Mouse (Mus musculus) kidney, adult 2 months (tissue): Measurements from ENCODE around the gene Mdga2. TPM values are rescaled to one million over a fixed set of nuclear protein-coding genes. Genes with fewer than 3 reads are reported as not detected.

ENCODE experiments used
- DNase-seq: peaks from one replicate; pipeline ENCODE4 v3.0.0; 2021
- H3K27ac ChIP-seq: fragments of 200-500 bp; 2 replicates; pipeline ENCODE4 v1.5.1; 2012; ENCODE audit warnings: low read depth, low read length, control low read depth, inconsistent platforms; ENCODE audit not compliant: insufficient read depth
- H3K27me3 ChIP-seq: fragments of 200-500 bp; replicated peaks from 2 replicates; pipeline ENCODE4 v1.6.1; 2012; ENCODE audit warnings: mild to moderate bottlenecking, moderate library complexity, low read length, inconsistent platforms; ENCODE audit not compliant: control insufficient read depth, insufficient read depth
- H3K36me3 ChIP-seq: fragments of 200-500 bp; 2 replicates; pipeline ENCODE4 v1.6.1; 2012; ENCODE audit warnings: mild to moderate bottlenecking, moderate library complexity, low read length, inconsistent platforms; ENCODE audit not compliant: control insufficient read depth, insufficient read depth
- H3K4me1 ChIP-seq: fragments of 200-500 bp; 2 replicates; pipeline ENCODE4 v1.6.1; 2011; ENCODE audit warnings: low read length; ENCODE audit not compliant: control insufficient read depth, insufficient read depth
- H3K4me3 ChIP-seq: fragments of 200-500 bp; 2 replicates; pipeline ENCODE4 v1.5.1; 2011; ENCODE audit warnings: mild to moderate bottlenecking, low read depth, low read length, control low read depth; ENCODE audit not compliant: insufficient read depth
- CTCF ChIP-seq: fragments of 200-500 bp; conservative IDR thresholded peaks from 2 replicates; pipeline ENCODE4 v1.5.1; 2011; ENCODE audit warnings: low read depth, mild to moderate bottlenecking, control low read depth, low read length, moderate library complexity, mixed read lengths; ENCODE audit not compliant: insufficient read depth, insufficient read length
- POLR2A ChIP-seq: fragments of 200-500 bp; IDR thresholded peaks from one replicate; pipeline ENCODE4 v1.6.1; 2011; ENCODE audit warnings: low read depth, low read length, control low read depth
- WGBS: fragments of 180-500 bp; shearing (Covaris S2); methylation state at CpG from one replicate; pipeline ENCODE4 v1.1.7; 2018; 5-methylcytosine and 5-hydroxymethylcytosine counted together
- polyA plus RNA-seq: library from polyadenylated mRNA; depleted of rRNA; stranded (reverse); fragments of >200 nt; gene quantifications from 2 replicates; pipeline ENCODE4 v1.2.3, GENCODE M21; 2012

Mdga2 gene
- polyA plus RNA-seq, 1 experiment = 0.17 TPM

DNA sequence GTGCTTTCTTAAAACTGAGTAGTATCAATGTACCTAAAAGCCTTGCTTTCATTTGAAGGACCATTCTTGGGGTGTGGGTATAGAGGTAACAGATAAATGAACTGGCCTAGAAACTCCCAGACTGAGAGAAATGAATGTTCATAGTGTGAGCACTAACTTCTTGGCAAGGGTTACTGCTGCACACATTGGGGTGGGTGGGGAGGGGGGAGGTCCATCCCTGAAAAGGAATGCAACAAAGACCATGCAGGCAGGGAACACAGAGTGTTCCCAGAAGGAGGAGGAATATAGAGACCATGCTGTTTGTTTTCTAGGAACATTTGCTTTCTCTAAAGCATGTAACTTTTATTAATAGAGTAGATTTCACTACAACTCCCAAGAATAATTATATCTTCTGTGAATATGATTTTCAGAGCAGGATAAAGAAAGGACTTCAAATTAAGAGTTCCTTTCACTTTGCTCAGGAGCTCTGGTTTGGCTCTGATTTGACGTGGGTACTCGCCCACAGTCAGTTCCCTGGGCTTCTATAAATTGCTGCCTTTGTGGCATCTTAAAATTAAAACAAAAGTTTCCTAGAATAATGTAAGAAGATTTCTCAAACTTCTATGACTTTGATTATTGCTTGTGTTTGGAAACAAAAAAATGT lies 666.0 kb downstream of the Mdga2 start:
- Histone ChIP-seq H3K27ac (no peak overlapping the region), H3K27me3 (no peaks in the 10 kb centered on the region), H3K36me3 (no peaks in the 10 kb centered on the region), H3K4me3 (no peak overlapping the region), H3K4me1 (no peaks in the 10 kb centered on the region)
- WGBS = 70% methylated on average over 2 of the region's 2 CpGs
- TF ChIP-seq POLR2A = no peak
- TF ChIP-seq CTCF = no peak
- DNase-seq = no peak

DNA sequence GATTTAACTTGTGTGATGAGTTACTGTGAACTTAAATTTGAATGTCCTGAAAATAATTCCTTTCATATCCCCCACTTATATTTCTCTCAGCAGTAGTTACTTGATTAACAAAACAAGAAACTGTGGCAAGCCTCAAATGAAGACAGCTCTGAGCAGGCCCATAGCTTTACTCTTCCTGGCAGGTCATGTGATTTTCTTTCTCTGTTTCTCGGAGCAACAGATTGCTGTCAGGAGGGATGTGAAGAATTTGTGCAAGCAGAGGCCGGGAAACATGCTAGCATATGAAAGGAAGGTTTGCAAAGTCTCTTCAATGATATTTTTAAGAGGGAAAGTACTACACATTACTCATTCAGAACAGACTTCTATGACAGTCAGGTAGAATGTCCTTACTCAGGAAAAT lies 697.4 kb downstream of the Mdga2 start:
- DNase-seq = no peak
- H3K27me3 ChIP-seq = no peaks in the 10 kb centered on the region
- TF ChIP-seq CTCF (no peak), POLR2A (no peak)
- WGBS = 48% methylated on average over 2 of the region's 2 CpGs
- no peaks in the 10 kb centered on the region for H3K4me1 ChIP-seq
- H3K36me3 ChIP-seq = no peaks in the 10 kb centered on the region
- H3K27ac ChIP-seq = no peak overlapping the region
- H3K4me3 ChIP-seq = no peak overlapping the region

DNA sequence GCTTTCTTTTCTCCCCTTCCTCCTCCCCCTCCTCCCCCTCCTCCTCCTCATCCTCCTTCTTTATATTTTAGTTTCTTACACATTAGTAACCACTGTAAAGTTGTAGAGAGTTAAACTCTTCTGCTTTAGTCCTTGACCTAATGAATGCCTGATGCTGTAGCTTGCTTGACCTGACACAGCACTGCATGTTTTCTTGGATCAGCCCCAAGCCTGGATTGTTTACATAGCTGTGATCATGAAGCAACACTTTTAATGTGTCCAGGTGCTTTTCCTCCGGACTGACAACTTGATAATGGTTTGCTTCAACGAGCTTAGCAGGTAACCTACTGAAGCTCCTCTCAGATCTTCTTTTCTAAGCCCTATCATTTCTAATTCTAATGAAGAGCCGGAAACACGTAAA lies 723.1 kb downstream of the Mdga2 start:
- no peak overlapping the region for H3K4me3 ChIP-seq
- H3K36me3 ChIP-seq = no peaks in the 10 kb centered on the region
- 21% methylated on average over 4 of the region's 4 CpGs for WGBS
- DNase-seq = no peak
- H3K27ac ChIP-seq = no peak overlapping the region
- no peaks in the 10 kb centered on the region for H3K4me1 ChIP-seq
- H3K27me3 ChIP-seq = no peaks in the 10 kb centered on the region
- TF ChIP-seq POLR2A (no peak), CTCF (no peak)

- WGBS = 44% methylated on average over 4 of the region's 4 CpGs
- Histone ChIP-seq H3K27me3 (no peaks in the 10 kb centered on the region), H3K4me3 (no peak overlapping the region), H3K4me1 (no peaks in the 10 kb centered on the region), H3K36me3 (no peaks in the 10 kb centered on the region), H3K27ac (no peak overlapping the region)
- TF ChIP-seq CTCF (no peak), POLR2A (no peak)
- DNase-seq = peak; percentile 3
Measured at GRCm38 (mm10) chr12:66470868-66471267, 751.5 kb downstream of the Mdga2 start.

DNA sequence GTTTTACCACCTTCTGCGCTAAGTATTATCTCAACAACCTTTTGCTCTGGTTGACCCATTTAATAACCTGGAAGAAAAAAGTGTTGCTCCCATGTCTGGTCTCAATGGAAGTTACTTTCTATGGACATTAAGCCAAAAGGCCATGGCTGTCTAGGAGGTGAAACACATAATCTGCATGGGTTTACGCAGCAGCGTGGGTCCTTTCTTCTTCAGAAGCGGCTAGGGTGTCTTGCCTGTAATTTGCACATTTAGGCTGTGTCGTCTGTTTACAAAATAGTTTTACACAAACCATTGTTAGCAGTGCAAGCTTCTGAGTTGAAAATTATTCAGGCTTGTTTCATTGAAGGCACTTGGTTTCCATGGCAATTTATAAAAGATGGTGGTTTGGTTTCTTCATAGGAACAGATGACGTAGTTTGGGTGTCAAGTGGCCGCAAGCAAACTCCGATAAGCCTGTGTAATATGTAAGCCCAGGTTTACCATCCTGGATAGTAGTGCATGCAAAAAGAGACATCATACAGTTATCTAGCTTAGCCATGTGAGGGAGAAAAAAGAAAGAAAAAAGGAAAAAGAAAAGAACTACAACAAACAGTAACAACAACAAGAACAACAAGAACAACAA lies 752.0 kb downstream of the Mdga2 start:
- WGBS = 87% methylated on average over 8 of the region's 8 CpGs
- H3K4me1 ChIP-seq = no peaks in the 10 kb centered on the region
- no peak for TF ChIP-seq POLR2A
- no peak for TF ChIP-seq CTCF
- no peak overlapping the region for H3K27ac ChIP-seq
- H3K36me3 ChIP-seq = no peaks in the 10 kb centered on the region
- H3K27me3 ChIP-seq = no peaks in the 10 kb centered on the region
- H3K4me3 ChIP-seq = no peak overlapping the region
- DNase-seq = no peak

DNA sequence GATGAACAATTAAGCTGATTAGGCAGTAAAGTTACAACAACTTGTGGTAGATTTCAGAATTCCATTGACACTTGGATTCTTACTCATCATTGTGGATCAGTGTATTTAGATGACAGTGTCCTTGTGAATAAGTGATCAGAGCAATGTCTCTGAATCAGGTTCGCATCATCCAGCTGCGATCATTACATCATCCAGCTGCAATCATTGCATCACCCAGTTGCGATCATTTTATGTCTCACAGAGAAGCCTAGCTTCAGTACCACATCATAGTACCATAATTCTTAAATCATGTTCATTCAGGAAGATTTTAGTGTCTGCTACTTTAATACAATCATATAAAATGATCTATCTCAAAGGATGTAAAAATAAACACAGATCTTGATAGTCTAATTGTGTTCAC lies 756.8 kb downstream of the Mdga2 start:
- WGBS = 96% methylated on average over 3 of the region's 3 CpGs
- no peak for DNase-seq
- no peaks in the 10 kb centered on the region for H3K36me3 ChIP-seq
- H3K27me3 ChIP-seq = no peaks in the 10 kb centered on the region
- H3K4me1 ChIP-seq = no peaks in the 10 kb centered on the region
- H3K4me3 ChIP-seq = no peak overlapping the region
- no peak overlapping the region for H3K27ac ChIP-seq
- no peak for TF ChIP-seq CTCF
- TF ChIP-seq POLR2A = no peak

DNA sequence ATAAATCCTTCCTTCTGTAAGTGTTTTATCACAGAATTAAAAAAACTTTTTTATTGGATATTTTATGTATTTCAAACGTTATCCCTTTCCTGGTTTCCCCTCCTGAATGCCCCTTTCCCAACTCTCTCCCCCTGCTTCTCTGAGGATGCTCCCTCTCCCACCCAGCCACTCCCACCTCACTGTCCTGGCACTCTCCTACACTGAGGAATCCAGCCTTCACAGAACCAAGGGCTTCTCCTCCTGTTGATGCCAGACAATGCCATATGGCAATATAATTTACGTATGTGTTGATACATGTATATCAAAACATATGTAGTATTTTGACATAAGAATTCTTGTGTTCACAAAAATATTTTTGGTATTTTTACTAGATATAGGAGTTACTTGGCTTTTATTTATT lies 779.0 kb downstream of the Mdga2 start:
- no peak for DNase-seq
- H3K27ac ChIP-seq = no peak overlapping the region
- no peak for TF ChIP-seq CTCF
- no peak for TF ChIP-seq POLR2A
- H3K4me1 ChIP-seq = no peaks in the 10 kb centered on the region
- 56% methylated on average over 2 of the region's 2 CpGs for WGBS
- H3K27me3 ChIP-seq = no peaks in the 10 kb centered on the region
- no peak overlapping the region for H3K4me3 ChIP-seq
- no peaks in the 10 kb centered on the region for H3K36me3 ChIP-seq
